Mouse (Mus musculus) thymus, adult 2 months (tissue): ENCODE measurements at regions not wholly inside any gene's neighbourhood (a gene's known extent, or its start where the extent isn't known, plus 50 kb on each side); places are given as distances from the start of the nearest gene placed in this dataset.

Experiments
- CTCF ChIP-seq: fragments of 200-500 bp; IDR thresholded peaks from 2 replicates; pipeline ENCODE4 v1.5.1; 2012; ENCODE audit warnings: mild to moderate bottlenecking, control low read depth, low read length, moderate library complexity, borderline replicate concordance; ENCODE audit not compliant: control insufficient read depth, poor library complexity, insufficient read depth; ENCODE audit errors: extremely low read depth
- POLR2A ChIP-seq: fragments of 200-500 bp; IDR thresholded peaks from 2 replicates; pipeline ENCODE4 v1.6.1; 2012; ENCODE audit warnings: mild to moderate bottlenecking, low read length, control low read depth, moderate library complexity; ENCODE audit not compliant: control insufficient read depth, poor library complexity, insufficient read depth; ENCODE audit errors: extremely low read depth

GRCm38 (mm10) chr8:109424004-109424403 lies 69.8 kb upstream of the Pmfbp1 start:
- TF ChIP-seq CTCF (no peak), POLR2A (no peak)
